Mouse (Mus musculus): ENCODE measurements around the gene Zfp330.

Gene Zfp330

GRCm38 (mm10) chr8:82774093-82774422 lies at the start of gene Zfp330:
Gene Zfp330, minus strand, starts transcription at chr8:82774160.
- peak; percentile 87 for DNase-seq (ENCODE audit: low read depth, low spot score)

DNA sequence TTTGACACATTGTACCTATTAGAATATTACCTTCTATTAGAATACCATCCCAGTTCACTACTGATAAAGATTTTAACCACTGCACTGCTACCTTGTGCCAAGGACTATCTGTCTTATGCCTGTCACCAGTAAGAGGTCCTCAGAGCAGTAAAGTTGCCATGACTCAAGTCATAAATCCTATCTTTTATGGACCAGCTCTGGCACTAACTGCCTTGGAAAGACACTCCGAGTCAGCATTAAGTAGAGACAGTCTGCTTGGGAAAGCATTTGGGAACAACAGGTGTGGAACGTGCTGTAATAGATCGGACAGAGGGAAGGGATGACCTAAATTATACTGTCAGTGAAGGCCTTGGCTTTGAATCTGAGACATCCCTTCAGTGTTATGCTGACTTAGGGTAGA lies 4.0 kb upstream of the Zfp330 start:
- DNase-seq (ENCODE audit: low read depth, low spot score): no peak

- DNase-seq (ENCODE audit: low read depth, low spot score): no peak
These were observed 3.4 kb upstream of the Zfp330 start for GRCm38 (mm10) chr8:82777406-82777805.

DNA sequence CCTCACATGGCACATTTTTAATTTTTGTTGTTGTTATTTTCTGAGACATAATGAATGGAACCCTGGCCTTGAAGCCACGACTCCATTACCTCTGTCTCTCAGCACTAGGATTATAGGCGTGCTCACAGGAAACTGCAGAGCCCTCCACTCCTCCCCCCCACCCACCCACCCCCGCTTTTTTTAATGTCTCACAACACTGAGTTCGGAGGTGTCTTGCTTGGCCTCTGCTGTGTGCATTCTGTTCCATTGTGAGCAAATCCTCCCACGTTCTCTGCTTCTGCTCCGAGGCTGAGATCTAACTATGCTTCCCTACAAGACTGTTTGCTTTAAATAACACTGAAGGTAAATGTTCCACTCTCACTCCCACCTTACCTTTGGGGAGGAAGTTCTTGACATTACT lies 522 bp upstream of the Zfp330 start:
- DNase-seq (ENCODE audit: low read depth, low spot score): no peak

DNA sequence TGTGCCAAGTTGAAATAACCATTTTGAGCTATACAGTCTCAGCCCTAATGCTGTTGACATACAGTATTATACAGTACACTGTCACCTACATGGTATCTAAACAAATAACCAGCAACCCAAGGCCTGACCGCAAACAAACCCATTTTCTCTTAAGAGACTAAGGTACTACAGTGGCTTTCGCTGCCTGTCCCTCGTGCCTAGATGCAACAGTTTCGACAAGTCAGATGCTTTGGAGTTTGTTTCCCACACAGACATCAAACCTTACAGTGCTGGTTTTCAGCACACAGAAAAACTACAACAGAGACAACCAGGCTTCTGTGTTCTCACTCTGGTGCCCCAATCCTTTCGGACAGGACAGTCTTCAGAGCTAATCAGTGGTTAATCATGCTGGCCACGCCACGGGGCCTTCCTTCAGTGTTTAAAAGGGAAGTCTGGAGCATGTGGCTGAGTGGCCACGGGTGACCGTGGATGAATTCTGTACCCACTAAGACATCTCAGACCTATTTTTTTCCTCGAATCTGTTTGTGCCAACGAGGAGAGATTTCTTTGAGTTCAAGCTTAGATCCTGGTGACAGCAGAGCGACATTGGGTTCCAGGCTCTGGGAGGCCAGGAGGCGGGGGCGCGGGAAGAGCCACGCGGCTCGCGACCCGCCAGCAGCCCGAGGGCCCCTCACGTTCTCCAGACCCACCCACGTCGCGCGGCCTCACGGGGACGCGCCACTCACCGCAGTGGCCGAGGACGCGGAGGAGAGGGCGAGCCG lies 448 bp downstream of the Zfp330 start:
- DNase-seq (ENCODE audit: low read depth, low spot score): no peak

DNA sequence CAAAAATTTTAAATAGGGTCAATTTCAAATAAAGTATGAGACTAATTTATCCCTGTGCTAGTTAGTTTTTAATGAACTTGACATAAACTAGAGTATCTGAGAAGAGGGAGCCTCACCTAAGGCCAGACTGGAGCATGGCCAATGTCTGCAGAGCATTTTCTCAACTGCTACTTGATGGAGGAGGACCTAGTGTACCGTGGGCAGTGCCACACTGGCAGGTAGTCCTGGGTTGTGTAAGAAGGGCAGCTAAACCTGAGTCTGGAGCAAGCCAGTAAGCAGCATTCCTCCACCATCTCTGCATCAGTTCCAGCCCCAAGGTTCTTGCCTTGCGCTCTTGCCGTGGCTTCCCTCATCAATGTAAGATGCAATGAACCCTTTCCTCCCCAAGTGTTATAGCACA lies 3.1 kb downstream of the Zfp330 start:
- DNase-seq (ENCODE audit: low read depth, low spot score): no peak

DNA sequence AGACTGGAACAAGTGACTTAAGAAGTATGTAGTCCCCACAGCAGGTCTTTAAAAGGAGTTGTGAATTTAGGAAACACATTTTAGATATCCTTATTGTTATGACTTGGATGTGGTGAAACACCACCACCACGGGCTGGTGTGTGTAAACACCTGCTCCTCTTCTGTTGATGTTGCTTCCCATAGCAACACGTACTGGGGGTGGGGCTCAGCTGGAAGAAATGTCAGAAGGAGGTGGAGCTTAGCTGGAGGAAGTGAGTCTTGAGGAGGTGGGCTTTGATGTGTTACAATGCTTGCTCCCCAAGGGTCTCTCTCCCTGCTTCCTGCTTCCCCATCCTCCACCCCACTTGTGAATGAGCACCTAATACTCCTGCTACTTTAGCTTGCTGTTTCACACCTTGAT lies 14.9 kb downstream of the Zfp330 start:
- no peak for DNase-seq (ENCODE audit: low read depth, low spot score)

- no peak for DNase-seq (ENCODE audit: low read depth, low spot score)
These were observed 19.0 kb downstream of the Zfp330 start for GRCm38 (mm10) chr8:82754946-82755345.

GRCm38 (mm10) chr8:82746617-82747016 lies 27.3 kb downstream of the Zfp330 start:
- no peak for DNase-seq (ENCODE audit: low read depth, low spot score)

- peak; percentile 40 for DNase-seq (ENCODE audit: low read depth, low spot score)
These were observed 29.8 kb downstream of the Zfp330 start for GRCm38 (mm10) chr8:82743905-82744904.
